Mouse (Mus musculus) kidney, postnatal 4 days (tissue): Measurements from ENCODE around the gene Tbc1d16.
"Not testable (repeated sequence)": the region's sequence is repeated elsewhere in the genome, so short reads cannot be mapped to it uniquely, and the experiment has no call there.

Experiments used
- DNase-seq, 2 experiments: peaks; one replicate each; pipeline ENCODE4 v3.0.0; 2021; ENCODE audit warnings: mixed read lengths in 2 of 2

The Tbc1d16 gene

GRCm38 (mm10) chr11:119116992-119117391, 111.3 kb downstream of the Tbc1d16 start:
- no peak for DNase-seq

- no peak for DNase-seq
These were observed 115.6 kb downstream of the Tbc1d16 start for GRCm38 (mm10) chr11:119112721-119113120.

- DNase-seq: peak; percentile 44 to 55
These were observed 117.0 kb downstream of the Tbc1d16 start for GRCm38 (mm10) chr11:119111345-119111744.

- DNase-seq: peak in 1 of 2 experiments; percentile 43
These were observed 118.8 kb downstream of the Tbc1d16 start for GRCm38 (mm10) chr11:119109415-119110071.

GRCm38 (mm10) chr11:119108573-119109263, 119.6 kb downstream of the Tbc1d16 start:
- no peak for DNase-seq

GRCm38 (mm10) chr11:119106289-119106688, 122.0 kb downstream of the Tbc1d16 start:
- DNase-seq: peak; percentile 45 to 69

- DNase-seq: peak in 1 of 2 experiments; percentile 14
These were observed 122.6 kb downstream of the Tbc1d16 start for GRCm38 (mm10) chr11:119105748-119106147.

GRCm38 (mm10) chr11:119105071-119105609, 123.2 kb downstream of the Tbc1d16 start:
- DNase-seq: no peak

- no peak for DNase-seq
These were observed 124.3 kb downstream of the Tbc1d16 start for GRCm38 (mm10) chr11:119103991-119104390.

- DNase-seq: not testable (repeated sequence)
These were observed 127.9 kb downstream of the Tbc1d16 start for GRCm38 (mm10) chr11:119100355-119100754.

GRCm38 (mm10) chr11:119098202-119098601, 130.1 kb downstream of the Tbc1d16 start:
- DNase-seq: no peak

- DNase-seq: no peak
These were observed 132.9 kb downstream of the Tbc1d16 start for GRCm38 (mm10) chr11:119095441-119095840.

- DNase-seq: no peak
These were observed 135.0 kb downstream of the Tbc1d16 start for GRCm38 (mm10) chr11:119093322-119093721.
